Mouse (Mus musculus): Measurements from ENCODE around the gene Tmem150b.

GRCm38 (mm10) chr7:4749169-4749568 lies 24.1 kb upstream of the Tmem150b start:
- TF ChIP-seq CTCF (IDR thresholded peaks at IDR 0.05; ENCODE audit: low read depth) (no peak), EP300 (optimal IDR thresholded peaks at IDR 0.05) (no peak)
